Mouse (Mus musculus): Measurements from ENCODE around the gene Acsm4.

DNA sequence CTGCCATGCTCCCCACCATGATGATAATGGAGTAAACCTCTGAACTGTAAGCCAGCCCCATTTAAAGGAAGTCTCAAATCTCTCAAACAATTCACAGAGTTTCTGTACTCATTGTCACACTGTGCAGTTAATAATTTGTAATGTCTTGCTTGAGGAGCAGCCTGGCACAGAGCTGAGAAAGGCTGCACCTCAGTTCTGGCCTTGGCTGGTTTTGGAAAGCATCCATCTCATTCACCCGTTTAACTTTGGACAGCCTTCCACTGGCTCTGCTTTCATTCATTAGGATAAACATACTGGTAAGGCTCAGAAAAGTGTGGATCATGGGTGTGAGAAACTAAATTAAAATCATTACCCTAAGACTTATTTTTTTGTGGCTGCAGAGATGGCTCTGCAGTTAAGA, 56.0 kb downstream of the Acsm4 start:
- no peak for TF ChIP-seq CTCF (IDR thresholded peaks at IDR 0.05; ENCODE audit: control insufficient read depth, insufficient read depth, insufficient replicate concordance, low read depth, low read length)
- TF ChIP-seq POLR2A (IDR thresholded peaks at IDR 0.05; ENCODE audit: control insufficient read depth, low read depth, low read length) = no peak
